Mouse (Mus musculus) liver, embryonic 14.5 days (tissue): ENCODE results near the gene Csmd2. TPM values are rescaled to one million over a fixed set of nuclear protein-coding genes. Genes with fewer than 3 reads are reported as not detected.

ENCODE experiments used
- ATAC-seq: fragments of 200-750 bp; cut with Nextera tagmentation; 2 replicates; pipeline ENCODE4 v1.8.0; 2017; ENCODE audit warnings: moderate number of reproducible peaks, mild to moderate bottlenecking, moderate library complexity; ENCODE audit not compliant: insufficient read depth
- DNase-seq, 3 experiments: peaks; one replicate each; pipeline ENCODE4 v3.0.0-alpha.2; 2012 to 2013; ENCODE audit warnings: low read depth in 3 of 3, low spot score in 3 of 3
- H3K27ac ChIP-seq: fragments of 300-500 bp; sonication (generic); 2 replicates; pipeline ENCODE4 v1.5.1; 2014; ENCODE audit warnings: moderate library complexity, mild to moderate bottlenecking, control low read depth, inconsistent platforms
- H3K27me3 ChIP-seq: fragments of 300-500 bp; sonication (generic); 2 replicates; pipeline ENCODE4 v1.6.1; 2014; ENCODE audit warnings: mild to moderate bottlenecking, low read length, moderate library complexity; ENCODE audit not compliant: control insufficient read depth, insufficient read depth
- H3K36me3 ChIP-seq: fragments of 300-500 bp; sonication (generic); replicated peaks from 2 replicates; pipeline ENCODE4 v1.6.1; 2014; ENCODE audit warnings: low read depth; ENCODE audit not compliant: control insufficient read depth, insufficient read depth
- H3K4me1 ChIP-seq, 2 experiments: fragments of 200-500 bp in 1 of 2; fragments of 300-500 bp in 1 of 2; sonication (generic) in 1 of 2; replicated peaks; 2 replicates each; pipeline ENCODE4 v1.6.1; 2012 to 2014; ENCODE audit warnings: antibody characterized with exemption in 1 of 2, inconsistent platforms in 1 of 2, low read length in 1 of 2; ENCODE audit not compliant: control insufficient read depth in 2 of 2, insufficient read depth in 2 of 2
- H3K4me2 ChIP-seq: fragments of 300-500 bp; sonication (generic); 2 replicates; pipeline ENCODE4 v1.6.1; 2014; ENCODE audit warnings: low read depth, mild to moderate bottlenecking, control low read depth, moderate library complexity
- H3K4me3 ChIP-seq, 2 experiments: fragments of 200-500 bp in 1 of 2; fragments of 300-500 bp in 1 of 2; sonication (generic) in 1 of 2; 2 replicates each; pipeline ENCODE4 v1.5.1; 2012 to 2014; ENCODE audit warnings: low read depth in 2 of 2, low read length in 2 of 2, mild to moderate bottlenecking in 2 of 2, control low read depth in 1 of 2, inconsistent platforms in 1 of 2, moderate library complexity in 1 of 2; ENCODE audit not compliant: insufficient read depth in 1 of 2
- H3K9ac ChIP-seq: fragments of 300-500 bp; sonication (generic); replicated peaks from 2 replicates; pipeline ENCODE4 v1.6.1; 2014; ENCODE audit warnings: mild to moderate bottlenecking, control low read depth, moderate library complexity
- H3K9me3 ChIP-seq: fragments of 300-500 bp; sonication (generic); 2 replicates; pipeline ENCODE4 v1.6.1; 2016; ENCODE audit warnings: low read length, mixed read lengths; ENCODE audit not compliant: control insufficient read depth
- CTCF ChIP-seq: IDR thresholded peaks from 2 replicates; pipeline ENCODE4 v1.5.1; 2016; ENCODE audit warnings: antibody characterized with exemption, low read depth, control low read depth
- EP300 ChIP-seq: IDR thresholded peaks from 2 replicates; pipeline ENCODE4 v1.6.1; 2016; ENCODE audit warnings: antibody characterized with exemption, low read depth
- WGBS: fragments of 180-500 bp; shearing (Covaris S2); extraction: QIAGEN DNeasy Blood & Tissue Kit; methylation state at CpG from one replicate; pipeline ENCODE4 v1.1.7; 2014; ENCODE audit not compliant: insufficient replicate concordance; 5-methylcytosine and 5-hydroxymethylcytosine counted together
- polyA plus RNA-seq, 2 experiments: library from polyadenylated mRNA; depleted of rRNA in 1 of 2; stranded (reverse) in 1 of 2; unstranded in 1 of 2; fragments of >200 nt; fragmentation: Nextera tagmentation in 1 of 2; extraction: Ambion mirVana in 1 of 2; gene quantifications; 2 replicates each; pipeline versions ENCODE4 v1.2.1 to v1.2.3; 2012 to 2014

Csmd2 gene
- polyA plus RNA-seq, 2 experiments = 0.01 TPM; not detected in 1

DNA sequence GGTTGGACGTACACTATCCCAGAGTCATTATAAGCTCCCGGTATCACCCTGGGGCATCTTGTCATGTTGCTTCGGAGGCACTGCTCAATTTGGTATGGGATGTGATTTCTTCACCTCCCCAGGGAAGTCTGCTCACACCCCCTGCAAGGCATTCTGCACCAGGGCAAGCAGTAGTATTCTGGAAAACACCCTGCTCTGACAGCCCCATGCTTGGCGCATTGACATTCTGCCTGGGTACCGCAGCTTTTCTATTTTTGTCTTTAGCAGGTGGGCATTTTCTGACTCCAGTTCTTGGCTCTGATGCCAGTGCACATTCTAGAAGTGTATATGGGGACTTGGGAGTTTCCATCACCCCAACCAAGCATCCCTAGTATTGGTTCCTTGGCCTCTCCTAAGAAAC is 111.9 kb downstream of the Csmd2 start:
- H3K9me3 ChIP-seq = no peaks in the 10 kb centered on the region
- H3K4me3 ChIP-seq = no peak overlapping the region
- no peaks in the 10 kb centered on the region for H3K36me3 ChIP-seq
- WGBS = 71% methylated on average over 5 of the region's 5 CpGs
- no peak for TF ChIP-seq CTCF
- TF ChIP-seq EP300 = no peak
- no peaks in the 10 kb centered on the region for H3K4me1 ChIP-seq
- DNase-seq (no peak), ATAC-seq (no peak)
- no peak overlapping the region for H3K27ac ChIP-seq
- H3K27me3 ChIP-seq = no peaks in the 10 kb centered on the region
- H3K4me2 ChIP-seq = no peak overlapping the region
- H3K9ac ChIP-seq = no peak overlapping the region

- TF ChIP-seq CTCF (no peak), EP300 (no peak)
- Histone ChIP-seq H3K4me2 (no peak overlapping the region), H3K36me3 (no peaks in the 10 kb centered on the region), H3K27ac (no peak overlapping the region), H3K27me3 (no peaks in the 10 kb centered on the region), H3K4me1 (no peaks in the 10 kb centered on the region), H3K9me3 (no peaks in the 10 kb centered on the region), H3K4me3 (no peak overlapping the region), H3K9ac (no peak overlapping the region)
- WGBS = 49% methylated on average over 5 of the region's 5 CpGs
- no peak for ATAC-seq
- no peak for DNase-seq
These were observed 112.9 kb downstream of the Csmd2 start for GRCm38 (mm10) chr4:128100541-128100940.

DNA sequence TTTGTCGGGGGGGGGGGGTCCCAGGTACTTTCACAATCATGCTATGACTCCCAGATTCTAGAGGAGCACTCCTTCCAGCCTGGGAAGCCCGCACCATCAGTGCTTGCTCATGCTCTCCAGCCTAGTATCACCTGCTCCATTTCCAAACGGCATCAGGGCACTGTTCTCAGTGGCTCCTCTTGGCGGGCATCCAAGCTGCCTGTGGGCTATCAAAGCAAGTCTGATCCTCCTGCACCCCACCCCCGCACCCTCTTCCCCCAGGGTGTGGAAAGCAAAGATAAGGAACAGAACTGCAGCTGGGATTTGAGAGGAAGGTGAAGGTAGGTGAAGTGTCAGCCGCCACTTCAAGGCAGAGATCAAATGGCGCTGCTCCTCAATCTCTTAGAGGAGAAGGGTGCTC is 128.7 kb downstream of the Csmd2 start:
- Histone ChIP-seq H3K9ac (no peak overlapping the region), H3K9me3 (no peaks in the 10 kb centered on the region), H3K27ac (no peak overlapping the region), H3K4me1 (no peaks in the 10 kb centered on the region), H3K4me3 (no peak overlapping the region), H3K27me3 (no peaks in the 10 kb centered on the region), H3K4me2 (no peak overlapping the region), H3K36me3 (no peaks in the 10 kb centered on the region)
- 41% methylated on average over 7 of the region's 7 CpGs for WGBS
- TF ChIP-seq EP300 (no peak), CTCF (no peak)
- DNase-seq (no peak), ATAC-seq (no peak)

GRCm38 (mm10) chr4:128123281-128123680 is 135.6 kb downstream of the Csmd2 start:
- no peak for ATAC-seq
- DNase-seq = no peak
- Histone ChIP-seq H3K4me2 (no peak overlapping the region), H3K9me3 (peaks cover 3% of the 10 kb centered on the region; the same call in 1 of the 2 replicates), H3K9ac (no peak overlapping the region), H3K36me3 (no peaks in the 10 kb centered on the region), H3K27ac (no peak overlapping the region), H3K4me3 (no peak overlapping the region), H3K4me1 (no peaks in the 10 kb centered on the region), H3K27me3 (no peaks in the 10 kb centered on the region)
- TF ChIP-seq EP300 = no peak
- 53% methylated on average over 8 of the region's 8 CpGs for WGBS

GRCm38 (mm10) chr4:128124738-128125137 is 137.1 kb downstream of the Csmd2 start:
- H3K36me3 ChIP-seq = no peaks in the 10 kb centered on the region
- WGBS = 61% methylated on average over 4 of the region's 4 CpGs

More at GRCm38 (mm10) chr4:128124738-128125137, 137.1 kb downstream of the Csmd2 start:
- Histone ChIP-seq H3K4me1 (no peaks in the 10 kb centered on the region), H3K27ac (no peak overlapping the region), H3K9me3 (peaks cover 3% of the 10 kb centered on the region; the same call in 1 of the 2 replicates), H3K4me2 (no peak overlapping the region), H3K27me3 (no peaks in the 10 kb centered on the region), H3K4me3 (no peak overlapping the region), H3K9ac (no peak overlapping the region)
- ATAC-seq (no peak), DNase-seq (no peak)
- no peak for TF ChIP-seq EP300
- peak; percentile 24; the same call in 1 of the 2 replicates for TF ChIP-seq CTCF
